Mouse (Mus musculus): Measurements from ENCODE around the gene Tgfbrap1.

DNA sequence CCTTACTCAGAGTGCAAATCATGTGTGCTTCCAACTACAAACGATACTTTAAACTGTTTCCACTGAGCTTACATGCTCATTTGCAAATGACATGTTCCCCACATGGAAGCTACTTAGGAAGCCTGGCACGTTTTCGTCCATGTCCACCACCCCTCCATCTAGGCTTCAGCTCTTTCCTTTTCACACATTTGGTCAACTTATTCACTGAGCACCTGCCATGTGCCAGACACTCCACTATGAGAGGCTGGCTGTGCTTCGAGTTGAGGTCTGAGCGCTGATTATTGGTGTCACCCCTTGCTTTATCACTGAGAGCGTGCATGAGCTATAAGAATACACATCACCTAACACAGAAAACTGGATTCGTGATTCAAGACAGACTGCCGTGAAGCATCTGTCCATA lies 26.4 kb downstream of the Tgfbrap1 start:
- TF ChIP-seq POLR2A (IDR thresholded peaks at IDR 0.05; ENCODE audit: insufficient read depth, low read depth, low read length) (no peak), CTCF (IDR thresholded peaks at IDR 0.05) (no peak), EP300 (IDR thresholded peaks at IDR 0.05; ENCODE audit: insufficient read depth, low read depth, low read length) (no peak)
